ENCODE assay signal across 8 mouse cellular contexts in the genomic region with DNA sequence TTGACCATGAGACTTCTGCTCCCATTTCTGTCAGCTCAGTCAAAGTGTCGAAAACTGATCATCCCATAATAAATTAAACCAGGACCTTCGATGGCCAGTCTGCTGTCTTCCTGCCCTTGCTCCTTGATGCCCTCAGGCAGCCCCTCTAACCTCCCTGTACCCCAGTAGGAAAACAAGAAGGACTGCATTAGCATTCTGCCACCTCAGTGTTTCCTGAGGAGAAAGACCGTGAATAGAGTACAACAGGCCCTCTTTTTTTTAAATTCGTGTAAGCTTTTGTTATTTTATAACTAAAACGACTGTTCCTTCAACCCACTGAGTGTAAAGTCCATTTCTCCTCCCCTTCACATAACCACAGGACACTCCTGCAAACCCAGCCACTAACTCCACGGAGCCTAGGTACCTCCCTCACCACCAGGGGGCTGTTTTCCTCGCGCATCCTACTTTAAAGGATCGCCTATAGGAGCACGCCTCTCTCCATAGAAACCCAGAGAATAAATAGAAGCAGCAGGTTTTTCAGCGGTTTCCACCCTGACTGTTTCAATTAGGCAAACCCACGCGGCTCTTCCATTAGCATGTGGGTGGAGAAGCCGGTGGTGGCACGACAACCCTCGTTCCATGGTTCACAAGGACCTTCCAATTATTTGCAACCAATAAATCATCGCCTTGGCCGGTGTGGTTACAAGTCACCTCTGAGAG.
DNase-seq lines count a peak whose midpoint lies in the region; ATAC-seq and TF ChIP-seq lines count a peak whose summit lies in the region.

No protein-coding gene starts in this region.

- H3K4me1 ChIP-seq in thymus, adult 2 months (replicated peaks; ENCODE audit: control insufficient read depth, insufficient read depth, low read length): no peaks in the 10 kb centered on the region
- H3K4me1 ChIP-seq in heart, embryonic 16.5 days (ENCODE audit: control insufficient read depth, insufficient read depth, low read length): no peaks in the 10 kb centered on the region
- no peaks in the 10 kb centered on the region for H3K4me1 ChIP-seq in liver, embryonic 14.5 days (replicated peaks; ENCODE audit: control insufficient read depth in 2 of 2, insufficient read depth in 2 of 2, low read length in 1 of 2)

- no peak overlapping the region for H3K9ac ChIP-seq in heart, embryonic 16.5 days (ENCODE audit: low read length)
- H3K9ac ChIP-seq in liver, embryonic 14.5 days (replicated peaks): no peak overlapping the region

- no peaks in the 10 kb centered on the region for H3K36me3 ChIP-seq in thymus, adult 2 months (ENCODE audit: control insufficient read depth, insufficient read depth, low read length)
- H3K36me3 ChIP-seq in heart, embryonic 16.5 days (ENCODE audit: control insufficient read depth, insufficient read depth): no peaks in the 10 kb centered on the region
- H3K36me3 ChIP-seq in liver, embryonic 14.5 days (replicated peaks; ENCODE audit: control insufficient read depth, insufficient read depth, low read depth): no peaks in the 10 kb centered on the region

- DNase-seq in thymus, postnatal 0 days (ENCODE audit: low spot score): peak; percentile 5
- no peak for DNase-seq in thymus, adult 2 months
- DNase-seq in embryo, embryonic 10.5 days (ENCODE audit: low spot score): peak; percentile 78
- peak; percentile 73 to 79 for DNase-seq in kidney, postnatal 25 days
- DNase-seq in liver, embryonic 14.5 days (ENCODE audit: low read depth in 3 of 3, low spot score in 3 of 3): no peak
- peak; percentile 77 to 79 for DNase-seq in right cerebral cortex, postnatal 10 days (ENCODE audit: low spot score in 2 of 2)
- DNase-seq in T-cell, adult 2 months (ENCODE audit: low spot score): no peak

- no peak for TF ChIP-seq POLR2A in thymus, adult 2 months (IDR thresholded peaks at IDR 0.05; ENCODE audit: control insufficient read depth, extremely low read depth, insufficient read depth, low read length, poor library complexity)

- no peak for ATAC-seq in heart, embryonic 16.5 days (replicated peaks; ENCODE audit: extremely low read depth, insufficient read depth, low FRiP score)
- ATAC-seq in liver, embryonic 14.5 days (ENCODE audit: insufficient read depth): no peak

- TF ChIP-seq EP300 in liver, embryonic 14.5 days (IDR thresholded peaks at IDR 0.05; ENCODE audit: low read depth): no peak

- H3K9me3 ChIP-seq in heart, embryonic 16.5 days (replicated peaks; ENCODE audit: control insufficient read depth, low read length): no peaks in the 10 kb centered on the region
- no peaks in the 10 kb centered on the region for H3K9me3 ChIP-seq in liver, embryonic 14.5 days (ENCODE audit: control insufficient read depth, low read length)

- H3K27ac ChIP-seq in thymus, adult 2 months (ENCODE audit: control insufficient read depth, insufficient read depth, low read length): no peak overlapping the region
- no peak overlapping the region for H3K27ac ChIP-seq in heart, embryonic 16.5 days (ENCODE audit: low read length)
- H3K27ac ChIP-seq in liver, embryonic 14.5 days: no peak overlapping the region

- H3K4me3 ChIP-seq in thymus, adult 2 months (ENCODE audit: control insufficient read depth, insufficient read depth, low read length): no peak overlapping the region
- H3K4me3 ChIP-seq in heart, embryonic 16.5 days (ENCODE audit: low read length): no peak overlapping the region
- no peak overlapping the region for H3K4me3 ChIP-seq in liver, embryonic 14.5 days (ENCODE audit: insufficient read depth in 1 of 2, low read depth in 2 of 2, low read length in 2 of 2)

- no peak for TF ChIP-seq CTCF in thymus, adult 2 months (IDR thresholded peaks at IDR 0.05; ENCODE audit: borderline replicate concordance, control insufficient read depth, extremely low read depth, insufficient read depth, low read length, poor library complexity)
- TF ChIP-seq CTCF in liver, embryonic 14.5 days (IDR thresholded peaks at IDR 0.05; ENCODE audit: low read depth): peak; percentile 47

- 16% methylated on average over 18 of the region's 18 CpGs for WGBS in thymus, adult 2 months
- WGBS in heart, embryonic 16.5 days: 23% methylated on average over 18 of the region's 18 CpGs
- WGBS in liver, embryonic 14.5 days (ENCODE audit: insufficient replicate concordance): 14% methylated on average over 18 of the region's 18 CpGs

- peak overlapping the region; percentile 8 for H3K4me2 ChIP-seq in heart, embryonic 16.5 days (ENCODE audit: low read depth, low read length)
- no peak overlapping the region for H3K4me2 ChIP-seq in liver, embryonic 14.5 days (ENCODE audit: low read depth)

- no peaks in the 10 kb centered on the region for H3K27me3 ChIP-seq in thymus, adult 2 months (ENCODE audit: control insufficient read depth, insufficient read depth, low read length)
- H3K27me3 ChIP-seq in heart, embryonic 16.5 days (ENCODE audit: control insufficient read depth, insufficient read depth, low read length): peaks cover 6% of the 10 kb centered on the region; the same call in 1 of the 2 replicates
- no peaks in the 10 kb centered on the region for H3K27me3 ChIP-seq in liver, embryonic 14.5 days (ENCODE audit: control insufficient read depth, insufficient read depth, low read length)

Comparison
In these comparisons a context has a peak if more than half of its experiments do, and no peak if none do; other contexts are left out.
1. DNase-seq: peak in thymus, postnatal 0 days (single experiment), embryo, embryonic 10.5 days (single experiment), kidney, postnatal 25 days (2 of 2) and right cerebral cortex, postnatal 10 days (2 of 2); none in thymus, adult 2 months (single experiment), liver, embryonic 14.5 days (0 of 3) and T-cell, adult 2 months (single experiment).